Mouse (Mus musculus) E14TG2a.4 (cell line): ENCODE measurements around the gene Fam162a.
"Not testable (repeated sequence)": the region's sequence is repeated elsewhere in the genome, so short reads cannot be mapped to it uniquely, and the experiment has no call there.

Experiments used
- CTCF ChIP-seq: conservative IDR thresholded peaks from 2 replicates; pipeline ENCODE4 v1.5.1; 2014; ENCODE audit warnings: low read length
- POU5F1 ChIP-seq: IDR thresholded peaks from 2 replicates; pipeline ENCODE4 v1.6.1; 2014; ENCODE audit warnings: low read length, borderline replicate concordance

GRCm38 (mm10) chr16:36062534-36062933 is 8.9 kb downstream of the Fam162a start:
- TF ChIP-seq CTCF, POU5F1: not testable (repeated sequence)
